Mouse (Mus musculus): ENCODE results near the gene Inafm2. TPM values are rescaled to one million over a fixed set of nuclear protein-coding genes. Genes with fewer than 3 reads are reported as not detected.

Gene Inafm2
- 4.1 and 5.0 TPM in 2 replicates for polyA plus RNA-seq (2012; rRNA removed)
- polyA plus RNA-seq (2014; fragmentation: Nextera tagmentation; extraction: Ambion mirVana), result 18.3 and 22.8 TPM in 2 replicates

- under 1% methylated on average over 57 of the region's 57 CpGs for WGBS (ENCODE audit: insufficient replicate concordance)
- H3K4me1 ChIP-seq (replicated peaks; ENCODE audit: control insufficient read depth in 2 of 2, insufficient read depth in 2 of 2, low read length in 1 of 2), result peaks cover 12 to 25% of the 10 kb centered on the region in 2 experiments
- no peaks in the 10 kb centered on the region for H3K36me3 ChIP-seq (replicated peaks; ENCODE audit: control insufficient read depth, insufficient read depth, low read depth)
- peak within 1 kb of the TSS; percentile 78 to 88 for H3K4me3 ChIP-seq (ENCODE audit: insufficient read depth in 1 of 2, low read depth in 2 of 2, low read length in 2 of 2)
- peak within 1 kb of the TSS; percentile 80 for H3K4me2 ChIP-seq (ENCODE audit: low read depth)
- peak; percentile 78 to 83 (median 81) for DNase-seq (ENCODE audit: low read depth in 3 of 3, low spot score in 3 of 3)
- no peaks in the 10 kb centered on the region for H3K9me3 ChIP-seq (ENCODE audit: control insufficient read depth, low read length)
- peak within 1 kb of the TSS; percentile 91 for H3K9ac ChIP-seq (replicated peaks)
- TF ChIP-seq EP300 (IDR thresholded peaks at IDR 0.05; ENCODE audit: low read depth), result no peak
- no peak for TF ChIP-seq CTCF (IDR thresholded peaks at IDR 0.05; ENCODE audit: low read depth)
- peaks cover 5% of the 10 kb centered on the region for H3K27me3 ChIP-seq (ENCODE audit: control insufficient read depth, insufficient read depth, low read length)
- no peak within 1 kb of the TSS for H3K27ac ChIP-seq
- ATAC-seq (ENCODE audit: insufficient read depth), result peak; percentile 88
These were observed at the start of gene Inafm2 for GRCm38 (mm10) chr2:118745232-118745884. Gene Inafm2 (plus strand): TSS chr2:118745758.

- peaks cover 19% of the 10 kb centered on the region for H3K27me3 ChIP-seq (ENCODE audit: control insufficient read depth, insufficient read depth, low read length)
- ATAC-seq (ENCODE audit: insufficient read depth), result no peak
- DNase-seq (ENCODE audit: low read depth in 3 of 3, low spot score in 3 of 3), result no peak
- H3K4me3 ChIP-seq (ENCODE audit: insufficient read depth in 1 of 2, low read depth in 2 of 2, low read length in 2 of 2), result no peak overlapping the region
- no peak for TF ChIP-seq CTCF (IDR thresholded peaks at IDR 0.05; ENCODE audit: low read depth)
- no peak for TF ChIP-seq EP300 (IDR thresholded peaks at IDR 0.05; ENCODE audit: low read depth)
- no peak overlapping the region for H3K9ac ChIP-seq (replicated peaks)
- H3K36me3 ChIP-seq (replicated peaks; ENCODE audit: control insufficient read depth, insufficient read depth, low read depth), result no peaks in the 10 kb centered on the region
- no peaks in the 10 kb centered on the region for H3K4me1 ChIP-seq (replicated peaks; ENCODE audit: control insufficient read depth in 2 of 2, insufficient read depth in 2 of 2, low read length in 1 of 2)
- no peak overlapping the region for H3K27ac ChIP-seq
- no peaks in the 10 kb centered on the region for H3K9me3 ChIP-seq (ENCODE audit: control insufficient read depth, low read length)
- H3K4me2 ChIP-seq (ENCODE audit: low read depth), result no peak overlapping the region
- WGBS (ENCODE audit: insufficient replicate concordance), result 47% methylated on average over 21 of the region's 21 CpGs
These were observed 48.9 kb upstream of the Inafm2 start for GRCm38 (mm10) chr2:118696451-118697308.

- Histone ChIP-seq H3K9ac (replicated peaks) (no peak overlapping the region), H3K4me3 (ENCODE audit: insufficient read depth in 1 of 2, low read depth in 2 of 2, low read length in 2 of 2) (no peak overlapping the region), H3K9me3 (ENCODE audit: control insufficient read depth, low read length) (no peaks in the 10 kb centered on the region), H3K27ac (no peak overlapping the region), H3K4me2 (ENCODE audit: low read depth) (no peak overlapping the region), H3K4me1 (replicated peaks; ENCODE audit: control insufficient read depth in 2 of 2, insufficient read depth in 2 of 2, low read length in 1 of 2) (no peaks in the 10 kb centered on the region), H3K36me3 (replicated peaks; ENCODE audit: control insufficient read depth, insufficient read depth, low read depth) (no peaks in the 10 kb centered on the region), H3K27me3 (ENCODE audit: control insufficient read depth, insufficient read depth, low read length) (peaks cover 26% of the 10 kb centered on the region)
- no peak for DNase-seq (ENCODE audit: low read depth in 3 of 3, low spot score in 3 of 3)
- WGBS (ENCODE audit: insufficient replicate concordance), result 46% methylated on average over 5 of the region's 5 CpGs
- TF ChIP-seq CTCF (IDR thresholded peaks at IDR 0.05; ENCODE audit: low read depth), result no peak
- TF ChIP-seq EP300 (IDR thresholded peaks at IDR 0.05; ENCODE audit: low read depth), result no peak
- no peak for ATAC-seq (ENCODE audit: insufficient read depth)
These were observed 48.2 kb upstream of the Inafm2 start for GRCm38 (mm10) chr2:118697311-118697877.

GRCm38 (mm10) chr2:118697955-118698354 lies 47.6 kb upstream of the Inafm2 start:
- no peak overlapping the region for H3K4me3 ChIP-seq (ENCODE audit: insufficient read depth in 1 of 2, low read depth in 2 of 2, low read length in 2 of 2)
- 49% methylated on average over 7 of the region's 7 CpGs for WGBS (ENCODE audit: insufficient replicate concordance)
- H3K4me2 ChIP-seq (ENCODE audit: low read depth), result no peak overlapping the region
- ATAC-seq (ENCODE audit: insufficient read depth) (no peak), DNase-seq (ENCODE audit: low read depth in 3 of 3, low spot score in 3 of 3) (no peak)
- peaks cover 32% of the 10 kb centered on the region for H3K27me3 ChIP-seq (ENCODE audit: control insufficient read depth, insufficient read depth, low read length)
- no peak overlapping the region for H3K27ac ChIP-seq
- no peaks in the 10 kb centered on the region for H3K9me3 ChIP-seq (ENCODE audit: control insufficient read depth, low read length)
- TF ChIP-seq EP300 (IDR thresholded peaks at IDR 0.05; ENCODE audit: low read depth), result no peak
- TF ChIP-seq CTCF (IDR thresholded peaks at IDR 0.05; ENCODE audit: low read depth), result no peak
- no peaks in the 10 kb centered on the region for H3K36me3 ChIP-seq (replicated peaks; ENCODE audit: control insufficient read depth, insufficient read depth, low read depth)
- H3K4me1 ChIP-seq (replicated peaks; ENCODE audit: control insufficient read depth in 2 of 2, insufficient read depth in 2 of 2, low read length in 1 of 2), result no peaks in the 10 kb centered on the region
- H3K9ac ChIP-seq (replicated peaks), result no peak overlapping the region

All from liver, embryonic 14.5 days (tissue).